Mouse (Mus musculus) C2C12 (cell line): ENCODE results near the gene Oas1g.

Source experiments
- CTCF ChIP-seq: IDR thresholded peaks from one replicate; pipeline ENCODE4 v1.5.1; 2011; ENCODE audit not compliant: control insufficient read depth, insufficient read depth, insufficient read length
- MYOD1 ChIP-seq: IDR thresholded peaks from one replicate; pipeline ENCODE4 v1.6.1; 2011; ENCODE audit warnings: low read depth; ENCODE audit not compliant: control insufficient read depth, insufficient read length
- MYOG ChIP-seq: IDR thresholded peaks from one replicate; pipeline ENCODE4 v1.6.1; 2011; ENCODE audit not compliant: control insufficient read depth, insufficient read length; ENCODE audit errors: extremely low read depth

DNA sequence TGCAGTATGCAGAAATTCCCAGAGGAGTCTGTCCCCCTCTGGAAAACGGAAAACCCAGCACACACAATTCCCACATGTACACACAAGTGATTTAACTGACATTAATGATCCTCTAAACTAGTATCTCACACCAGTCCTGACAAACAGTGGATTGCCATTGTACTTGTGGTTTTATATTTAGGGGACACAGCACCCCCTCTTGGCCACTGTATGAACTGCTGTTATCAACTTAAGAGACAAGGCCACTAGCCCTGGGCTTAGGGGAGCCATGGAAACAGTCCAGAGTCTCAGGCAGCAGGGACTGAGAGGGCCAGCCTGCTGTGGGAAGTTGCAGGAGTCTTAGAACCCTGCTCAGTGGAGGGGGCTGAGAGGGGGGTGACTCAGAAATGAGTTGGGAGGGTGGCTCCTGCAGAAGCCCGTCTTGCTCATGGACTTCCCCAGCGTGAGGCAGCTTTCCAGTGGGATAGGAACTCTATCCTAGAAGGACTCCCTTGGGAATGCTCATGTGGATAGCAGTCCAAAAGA, 22.0 kb downstream of the Oas1g start:
- TF ChIP-seq CTCF (no peak), MYOD1 (no peak), MYOG (no peak)
